Mouse (Mus musculus) CD8-positive naive resting alpha-beta T cell, adult 2 months (primary cell): ENCODE measurements around the gene Hdac9.

ENCODE experiments used
- DNase-seq, 2 experiments: peaks; one replicate each; pipeline ENCODE4 v3.0.0; 2022; ENCODE audit warnings: low read depth in 2 of 2, low spot score in 2 of 2

The Hdac9 gene

GRCm38 (mm10) chr12:34248193-34249121 is 668.4 kb downstream of the Hdac9 start:
- DNase-seq, result peak in 1 of 2 experiments; percentile 20

GRCm38 (mm10) chr12:34238796-34239195 is 678.1 kb downstream of the Hdac9 start:
- DNase-seq, result no peak

- DNase-seq, result no peak
These were observed 685.2 kb downstream of the Hdac9 start for GRCm38 (mm10) chr12:34231621-34232150.

- DNase-seq, result no peak
These were observed 692.4 kb downstream of the Hdac9 start for GRCm38 (mm10) chr12:34224505-34224904.

GRCm38 (mm10) chr12:34221014-34221413 is 695.9 kb downstream of the Hdac9 start:
- DNase-seq, result no peak

- DNase-seq, result no peak
These were observed 696.6 kb downstream of the Hdac9 start for GRCm38 (mm10) chr12:34220051-34220926.

GRCm38 (mm10) chr12:34218561-34218960 is 698.3 kb downstream of the Hdac9 start:
- no peak for DNase-seq

GRCm38 (mm10) chr12:34215023-34216020 is 701.6 kb downstream of the Hdac9 start:
- DNase-seq, result no peak

- DNase-seq, result no peak
These were observed 704.7 kb downstream of the Hdac9 start for GRCm38 (mm10) chr12:34212162-34212561.

GRCm38 (mm10) chr12:34201471-34201870 is 715.4 kb downstream of the Hdac9 start:
- no peak for DNase-seq

- no peak for DNase-seq
These were observed 716.9 kb downstream of the Hdac9 start for GRCm38 (mm10) chr12:34200030-34200446.

- no peak for DNase-seq
These were observed 721.6 kb downstream of the Hdac9 start for GRCm38 (mm10) chr12:34195155-34195828.

- no peak for DNase-seq
These were observed 722.8 kb downstream of the Hdac9 start for GRCm38 (mm10) chr12:34194116-34194515.

GRCm38 (mm10) chr12:34191246-34191645 is 725.6 kb downstream of the Hdac9 start:
- no peak for DNase-seq

- no peak for DNase-seq
These were observed 738.0 kb downstream of the Hdac9 start for GRCm38 (mm10) chr12:34178931-34179330.

- DNase-seq, result no peak
These were observed 740.1 kb downstream of the Hdac9 start for GRCm38 (mm10) chr12:34176790-34177189.

- no peak for DNase-seq
These were observed 743.9 kb downstream of the Hdac9 start for GRCm38 (mm10) chr12:34173036-34173435.

- DNase-seq, result no peak
These were observed 746.3 kb downstream of the Hdac9 start for GRCm38 (mm10) chr12:34170601-34171000.

- no peak for DNase-seq
These were observed 751.2 kb downstream of the Hdac9 start for GRCm38 (mm10) chr12:34165674-34166073.

- no peak for DNase-seq
These were observed 760.6 kb downstream of the Hdac9 start for GRCm38 (mm10) chr12:34156301-34156700.
